Mouse (Mus musculus) bone marrow, adult 2 months (tissue): ENCODE data around the gene Plin5.

ENCODE experiments used
- CTCF ChIP-seq: fragments of 200-500 bp; IDR thresholded peaks from 2 replicates; pipeline ENCODE4 v1.5.1; 2011; ENCODE audit warnings: low read length, control low read depth; ENCODE audit not compliant: control insufficient read depth, insufficient read depth
- POLR2A ChIP-seq: fragments of 200-500 bp; IDR thresholded peaks from 2 replicates; pipeline ENCODE4 v1.6.1; 2011; ENCODE audit warnings: low read depth, mild to moderate bottlenecking, control low read depth, low read length, borderline replicate concordance; ENCODE audit not compliant: control insufficient read depth

GRCm38 (mm10) chr17:56163523-56164102, 46.2 kb upstream of the Plin5 start:
- TF ChIP-seq CTCF (no peak), POLR2A (no peak)
